Mouse (Mus musculus): Measurements from ENCODE around the gene Sec22b. TPM values are rescaled to one million over a fixed set of nuclear protein-coding genes. Genes with fewer than 3 reads are reported as not detected.

The Sec22b gene
- polyA plus RNA-seq, 1 experiment from 2014 or later = 158 TPM

DNA sequence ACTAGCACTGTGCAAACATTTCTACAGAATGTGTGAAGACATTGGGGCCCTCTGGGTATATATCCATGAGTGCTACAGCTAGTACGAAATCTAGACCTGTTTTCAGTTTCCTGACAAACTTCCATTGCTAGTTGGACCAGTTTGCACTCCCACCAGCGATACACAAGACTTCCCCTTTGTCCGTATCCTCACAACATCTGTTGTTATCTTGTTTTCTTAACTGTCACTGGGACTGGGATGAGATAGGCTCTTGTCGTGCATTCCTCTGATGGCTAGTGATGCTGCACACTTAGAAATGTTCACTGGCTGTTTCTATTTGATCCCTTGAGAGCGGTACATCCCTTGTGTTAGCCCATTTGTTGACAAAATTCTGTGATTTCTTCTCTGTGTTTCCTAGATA is 49.0 kb downstream of the Sec22b start:
- H3K27me3 ChIP-seq (ENCODE audit: insufficient read depth, low read length) = no peaks in the 10 kb centered on the region
- no peak for TF ChIP-seq CTCF (IDR thresholded peaks at IDR 0.05; ENCODE audit: low read depth)
- no peaks in the 10 kb centered on the region; the same call in 1 of the 2 replicates for H3K9me3 ChIP-seq (ENCODE audit: low read depth, low read length)
- H3K36me3 ChIP-seq (ENCODE audit: insufficient read depth) = no peaks in the 10 kb centered on the region
- 0 out of 2 replicates have a peak, but pooled peaks cover 3% of the 10 kb centered on the region for H3K4me1 ChIP-seq (ENCODE audit: insufficient read depth)
- H3K4me3 ChIP-seq (ENCODE audit: low read depth, low read length) = no peak overlapping the region
- H3K4me2 ChIP-seq = no peak overlapping the region
- WGBS = 31% methylated on average over 5 of the region's 5 CpGs
- H3K9ac ChIP-seq = no peak overlapping the region
- no peak for ATAC-seq (ENCODE audit: insufficient read depth)
- no peak for DNase-seq
- H3K27ac ChIP-seq (ENCODE audit: low read depth) = no peak overlapping the region

DNA sequence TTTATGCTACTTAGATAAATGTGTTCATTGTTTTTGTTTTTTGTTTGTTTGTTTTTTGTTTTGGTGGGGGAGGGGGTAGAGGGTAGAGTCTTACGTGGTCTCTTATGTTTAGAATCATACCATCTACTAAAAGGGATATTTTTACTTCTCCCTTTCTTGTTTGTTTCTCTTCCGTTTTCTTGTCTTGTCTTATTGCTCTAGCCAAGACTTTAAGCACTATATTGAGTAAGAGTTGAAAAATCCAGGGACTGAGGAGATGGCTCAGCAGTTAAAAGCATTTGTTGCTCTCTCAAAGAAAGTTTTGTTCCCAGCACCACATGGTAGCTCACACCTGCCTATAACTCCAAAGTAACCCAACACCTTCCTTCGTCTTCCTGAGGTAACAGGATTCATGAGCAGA is 50.1 kb downstream of the Sec22b start:
- Histone ChIP-seq H3K27ac (ENCODE audit: low read depth) (no peak overlapping the region), H3K36me3 (ENCODE audit: insufficient read depth) (no peaks in the 10 kb centered on the region), H3K4me2 (no peak overlapping the region), H3K9me3 (ENCODE audit: low read depth, low read length) (no peaks in the 10 kb centered on the region; the same call in 1 of the 2 replicates), H3K4me3 (ENCODE audit: low read depth, low read length) (no peak overlapping the region), H3K9ac (no peak overlapping the region), H3K27me3 (ENCODE audit: insufficient read depth, low read length) (no peaks in the 10 kb centered on the region), H3K4me1 (ENCODE audit: insufficient read depth) (0 out of 2 replicates have a peak, but pooled peaks cover 3% of the 10 kb centered on the region)
- TF ChIP-seq CTCF (IDR thresholded peaks at IDR 0.05; ENCODE audit: low read depth) = no peak
- ATAC-seq (ENCODE audit: insufficient read depth) = no peak
- 82% methylated on average over 3 of the region's 3 CpGs for WGBS
- no peak for DNase-seq

DNA sequence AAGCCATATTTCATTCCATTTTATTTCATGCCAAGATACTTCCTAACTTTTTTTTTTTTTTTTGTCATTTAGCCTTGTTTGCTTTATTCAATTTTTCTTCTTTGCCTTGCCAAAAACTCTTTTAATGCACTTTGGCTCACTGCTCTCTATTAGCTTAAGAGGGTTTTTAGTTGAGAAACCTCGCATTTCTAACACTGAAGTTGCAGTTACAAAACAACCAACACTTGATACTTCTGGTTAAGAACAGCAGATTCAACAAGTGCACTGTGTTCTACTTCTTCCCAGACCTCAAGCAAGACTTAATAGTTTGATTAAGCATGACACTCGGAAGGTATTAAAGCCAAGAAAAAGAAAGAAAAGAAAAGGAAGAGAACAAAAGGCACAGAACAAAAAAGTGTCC is 52.2 kb downstream of the Sec22b start:
- Histone ChIP-seq H3K9ac (no peak overlapping the region), H3K36me3 (ENCODE audit: insufficient read depth) (no peaks in the 10 kb centered on the region), H3K4me3 (ENCODE audit: low read depth, low read length) (no peak overlapping the region), H3K4me1 (ENCODE audit: insufficient read depth) (peaks cover 3% of the 10 kb centered on the region; the same call in 1 of the 2 replicates), H3K4me2 (no peak overlapping the region), H3K27ac (ENCODE audit: low read depth) (no peak overlapping the region), H3K9me3 (ENCODE audit: low read depth, low read length) (no peaks in the 10 kb centered on the region; the same call in 1 of the 2 replicates), H3K27me3 (ENCODE audit: insufficient read depth, low read length) (no peaks in the 10 kb centered on the region)
- TF ChIP-seq CTCF (IDR thresholded peaks at IDR 0.05; ENCODE audit: low read depth) = no peak
- no peak for DNase-seq
- 82% methylated on average over 2 of the region's 2 CpGs for WGBS
- no peak for ATAC-seq (ENCODE audit: insufficient read depth)

GRCm38 (mm10) chr3:97956322-97956721 is 55.3 kb downstream of the Sec22b start:
- WGBS = 41% methylated on average over 6 of the region's 6 CpGs
- Histone ChIP-seq H3K9ac (no peak overlapping the region), H3K4me1 (ENCODE audit: insufficient read depth) (peaks cover 3% of the 10 kb centered on the region), H3K36me3 (ENCODE audit: insufficient read depth) (no peaks in the 10 kb centered on the region), H3K4me2 (no peak overlapping the region), H3K4me3 (ENCODE audit: low read depth, low read length) (no peak overlapping the region), H3K27ac (ENCODE audit: low read depth) (no peak overlapping the region), H3K27me3 (ENCODE audit: insufficient read depth, low read length) (no peaks in the 10 kb centered on the region), H3K9me3 (ENCODE audit: low read depth, low read length) (no peaks in the 10 kb centered on the region; the same call in 1 of the 2 replicates)
- TF ChIP-seq CTCF (IDR thresholded peaks at IDR 0.05; ENCODE audit: low read depth) = no peak
- DNase-seq (no peak), ATAC-seq (ENCODE audit: insufficient read depth) (no peak)

DNA sequence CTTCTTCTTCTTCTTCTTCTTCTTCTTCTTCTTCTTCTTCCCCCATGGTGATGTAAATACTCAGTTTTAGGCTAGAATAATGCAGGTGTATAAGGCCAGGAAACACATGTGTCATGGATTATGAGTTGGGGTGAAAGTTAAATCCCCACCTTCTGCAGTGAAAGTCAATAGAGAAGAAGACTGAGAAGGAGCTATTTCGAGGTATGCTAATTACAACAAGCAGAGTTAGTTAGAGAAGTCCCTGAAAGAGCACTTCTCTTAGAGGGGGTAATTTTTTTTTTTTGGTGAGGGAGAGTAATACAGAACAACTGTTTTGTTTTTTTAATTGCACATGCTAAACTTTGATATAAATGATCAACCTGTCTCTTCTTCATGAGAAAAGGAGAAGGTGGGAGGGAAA is 55.9 kb downstream of the Sec22b start:
- Histone ChIP-seq H3K27ac (ENCODE audit: low read depth) (no peak overlapping the region), H3K27me3 (ENCODE audit: insufficient read depth, low read length) (no peaks in the 10 kb centered on the region), H3K4me2 (no peak overlapping the region), H3K9ac (no peak overlapping the region), H3K36me3 (ENCODE audit: insufficient read depth) (no peaks in the 10 kb centered on the region), H3K4me1 (ENCODE audit: insufficient read depth) (peaks cover 6% of the 10 kb centered on the region), H3K9me3 (ENCODE audit: low read depth, low read length) (no peaks in the 10 kb centered on the region; the same call in 1 of the 2 replicates), H3K4me3 (ENCODE audit: low read depth, low read length) (no peak overlapping the region)
- ATAC-seq (ENCODE audit: insufficient read depth) (no peak), DNase-seq (no peak)
- 50% methylated on average over 1 of the region's 1 CpGs for WGBS
- TF ChIP-seq CTCF (IDR thresholded peaks at IDR 0.05; ENCODE audit: low read depth) = no peak

GRCm38 (mm10) chr3:97960783-97961594 is 60.0 kb downstream of the Sec22b start:
- 61% methylated on average over 14 of the region's 14 CpGs for WGBS
- no peak for DNase-seq
- Histone ChIP-seq H3K36me3 (ENCODE audit: insufficient read depth) (no peaks in the 10 kb centered on the region), H3K4me3 (ENCODE audit: low read depth, low read length) (no peak overlapping the region), H3K9ac (no peak overlapping the region), H3K27me3 (ENCODE audit: insufficient read depth, low read length) (no peaks in the 10 kb centered on the region), H3K4me2 (no peak overlapping the region), H3K9me3 (ENCODE audit: low read depth, low read length) (no peaks in the 10 kb centered on the region), H3K27ac (ENCODE audit: low read depth) (no peak overlapping the region), H3K4me1 (ENCODE audit: insufficient read depth) (peaks cover 12% of the 10 kb centered on the region)
- no peak for TF ChIP-seq CTCF (IDR thresholded peaks at IDR 0.05; ENCODE audit: low read depth)
- no peak for ATAC-seq (ENCODE audit: insufficient read depth)

- Histone ChIP-seq H3K36me3 (ENCODE audit: insufficient read depth) (no peaks in the 10 kb centered on the region), H3K27me3 (ENCODE audit: insufficient read depth, low read length) (no peaks in the 10 kb centered on the region), H3K27ac (ENCODE audit: low read depth) (no peak overlapping the region), H3K9ac (no peak overlapping the region), H3K9me3 (ENCODE audit: low read depth, low read length) (no peaks in the 10 kb centered on the region), H3K4me1 (ENCODE audit: insufficient read depth) (peaks cover 12% of the 10 kb centered on the region), H3K4me3 (ENCODE audit: low read depth, low read length) (no peak overlapping the region), H3K4me2 (no peak overlapping the region)
- ATAC-seq (ENCODE audit: insufficient read depth) (no peak), DNase-seq (no peak)
- no peak for TF ChIP-seq CTCF (IDR thresholded peaks at IDR 0.05; ENCODE audit: low read depth)
- 52% methylated on average over 6 of the region's 6 CpGs for WGBS
These were observed 61.0 kb downstream of the Sec22b start for GRCm38 (mm10) chr3:97961962-97962361.

All from lung, embryonic 14.5 days (tissue).